Comparison of ENCODE assay signal across 22 mouse cellular contexts in the genomic region with DNA sequence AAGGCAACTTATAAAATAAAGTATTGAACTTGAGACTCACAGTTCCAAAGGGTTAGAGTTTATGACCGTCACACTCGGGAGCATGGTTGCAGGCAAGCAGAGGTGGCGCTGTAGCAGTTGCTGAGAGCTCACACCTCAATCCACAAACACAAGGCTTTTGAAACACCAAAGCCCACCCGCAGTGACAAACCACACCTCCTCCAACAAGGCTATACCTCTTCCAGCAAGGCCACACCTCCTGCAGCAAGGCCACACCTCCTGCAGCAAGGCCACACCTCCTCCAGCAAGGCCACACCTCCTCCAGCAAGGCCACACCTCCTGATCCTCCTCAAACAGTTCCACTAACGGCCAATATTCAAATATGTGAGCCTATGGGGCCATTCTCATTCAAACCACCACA. TPM values are rescaled to one million over a fixed set of nuclear protein-coding genes. Genes with fewer than 3 reads are reported as not detected.
DNase-seq lines count a peak whose midpoint lies in the region; ATAC-seq and TF ChIP-seq lines count a peak whose summit lies in the region.
"Had no signal": no experiment of that assay in that cellular context is flagged by ENCODE, and none has a peak within 500 bp of the region (broad histone marks: within the 10 kb centered on the region; RNA-seq: fewer than 3 reads in every experiment).

No protein-coding gene starts in this region.

- peaks cover 0 to 3% of the 10 kb centered on the region in 2 experiments; a peak in 2 of 4 replicates for H3K4me1 ChIP-seq in MEL (ENCODE audit: control insufficient read depth in 1 of 2, insufficient read depth in 2 of 2, low read length in 2 of 2)
- peaks cover 9% of the 10 kb centered on the region for H3K4me1 ChIP-seq in kidney, embryonic 15.5 days

- no peaks in the 10 kb centered on the region for H3K9me3 ChIP-seq in MEL (replicated peaks; ENCODE audit: insufficient read depth, low read length)
- H3K9me3 ChIP-seq in kidney, embryonic 15.5 days (replicated peaks), result 0 out of 2 replicates have a peak, but pooled peaks cover 3% of the 10 kb centered on the region
- H3K9me3 ChIP-seq: embryonic facial prominence, embryonic 10.5 days; embryonic facial prominence, embryonic 12.5 days; forebrain, embryonic 13.5 days; forebrain, embryonic 15.5 days had no signal

- no peak for TF ChIP-seq EP300 in MEL (IDR thresholded peaks at IDR 0.05; ENCODE audit: low read depth in 1 of 2, low read length in 2 of 2)

- WGBS in kidney, embryonic 15.5 days, result 92% methylated on average over 5 of the region's 5 CpGs

- H3K27ac ChIP-seq in MEL (ENCODE audit: control insufficient read depth, low read depth, low read length), result no peak overlapping the region
- H3K27ac ChIP-seq in kidney, embryonic 15.5 days, result no peak overlapping the region
- H3K27ac ChIP-seq: embryonic facial prominence, embryonic 10.5 days; embryonic facial prominence, embryonic 12.5 days; forebrain, embryonic 13.5 days; forebrain, embryonic 15.5 days had no signal

- H3K36me3 ChIP-seq in MEL (ENCODE audit: control insufficient read depth in 1 of 2, insufficient read depth in 2 of 2, low read length in 2 of 2), result peaks cover 0 to 2% of the 10 kb centered on the region in 2 experiments; a peak in 1 of 4 replicates
- no peaks in the 10 kb centered on the region for H3K36me3 ChIP-seq in kidney, embryonic 15.5 days
- H3K36me3 ChIP-seq: embryonic facial prominence, embryonic 10.5 days; embryonic facial prominence, embryonic 12.5 days; forebrain, embryonic 15.5 days had no signal

- TF ChIP-seq RAD21 in MEL (IDR thresholded peaks at IDR 0.05; ENCODE audit: low read depth, low read length), result no peak

- H3K4me2 ChIP-seq in kidney, embryonic 15.5 days, result no peak overlapping the region
- H3K4me2 ChIP-seq: embryonic facial prominence, embryonic 12.5 days; forebrain, embryonic 13.5 days; forebrain, embryonic 15.5 days had no signal

- no peak for TF ChIP-seq CTCF in MEL (IDR thresholded peaks at IDR 0.05 in 2 of 3, conservative IDR thresholded peaks at IDR 0.05 in 1 of 3; ENCODE audit: control insufficient read depth in 1 of 3, insufficient read depth in 1 of 3, low read depth in 2 of 3, low read length in 3 of 3, poor library complexity in 1 of 3, severe bottlenecking in 1 of 3)

- no peak overlapping the region for H3K9ac ChIP-seq in MEL (ENCODE audit: control insufficient read depth, low read depth, low read length, poor library complexity, severe bottlenecking)
- no peak overlapping the region for H3K9ac ChIP-seq in kidney, embryonic 15.5 days
- H3K9ac ChIP-seq: embryonic facial prominence, embryonic 12.5 days; forebrain, embryonic 13.5 days; forebrain, embryonic 15.5 days; forebrain, postnatal 0 days had no signal

- no peak for ATAC-seq in kidney, embryonic 15.5 days (replicated peaks; ENCODE audit: low FRiP score)
- ATAC-seq: activated CD4-positive, CD25-positive, alpha-beta regulatory T cell, adult 4 months; forebrain, embryonic 13.5 days; forebrain, embryonic 15.5 days; forebrain, postnatal 0 days; Patski had no signal

- TF ChIP-seq POLR2A in MEL (IDR thresholded peaks at IDR 0.05; ENCODE audit: control insufficient read depth in 1 of 2, insufficient read depth in 1 of 2, low read depth in 1 of 2, low read length in 2 of 2, poor library complexity in 1 of 2), result no peak

- H3K4me3 ChIP-seq in MEL (ENCODE audit: control insufficient read depth in 1 of 2, insufficient read depth in 1 of 2, low read depth in 2 of 2, low read length in 2 of 2), result no peak overlapping the region
- H3K4me3 ChIP-seq in kidney, embryonic 15.5 days (replicated peaks), result no peak overlapping the region
- H3K4me3 ChIP-seq: embryonic facial prominence, embryonic 10.5 days; embryonic facial prominence, embryonic 12.5 days; forebrain, embryonic 13.5 days; forebrain, embryonic 15.5 days had no signal

- no peaks in the 10 kb centered on the region for H3K27me3 ChIP-seq in MEL (ENCODE audit: control insufficient read depth in 1 of 2, insufficient read depth in 2 of 2, low read length in 2 of 2)
- peaks cover 5% of the 10 kb centered on the region; the same call in 1 of the 2 replicates for H3K27me3 ChIP-seq in kidney, embryonic 15.5 days
- H3K27me3 ChIP-seq: CH12.LX; forebrain, embryonic 13.5 days; forebrain, embryonic 15.5 days; Patski had no signal

- no peaks in the 10 kb centered on the region for H3K79me2 ChIP-seq in MEL (ENCODE audit: control insufficient read depth, insufficient read depth, low read length, poor library complexity)

- peak; percentile 9 to 10 for DNase-seq in B cell, adult 2 months
- peak; percentile 13 for DNase-seq in MEL (ENCODE audit: low read depth, low spot score)
- DNase-seq in ZHBTc4 (ENCODE audit: low read depth, low spot score), result peak; percentile 49
- no peak for DNase-seq in urinary bladder, postnatal 36 days (ENCODE audit: low spot score in 2 of 2)
- DNase-seq: adrenal gland, adult 8-10 months; adrenal gland, postnatal 14 days; adrenal gland, postnatal 36 days; cerebellum, adult 11-12 months; cerebellum, adult 2 months; cerebellum, adult 9-10 months; cerebellum, postnatal 10 days; cerebellum, postnatal 25 days; forebrain, postnatal 0 days had no signal

TF ChIP-seq in MEL, 35 proteins besides CTCF, POLR2A, EP300 and RAD21:
- TF ChIP-seq HCFC1 (IDR thresholded peaks at IDR 0.05; ENCODE audit: low read depth, low read length) (no peak), SMC3 (IDR thresholded peaks at IDR 0.05; ENCODE audit: low read depth, low read length) (no peak), NRF1 (IDR thresholded peaks at IDR 0.05; ENCODE audit: insufficient read depth, low read depth, low read length, poor library complexity, severe bottlenecking) (no peak), MAFK (IDR thresholded peaks at IDR 0.05; ENCODE audit: borderline replicate concordance, low read depth, low read length) (no peak), TCF12 (IDR thresholded peaks at IDR 0.05; ENCODE audit: low read depth, low read length) (no peak)

RNA-seq across cellular contexts. Expression of gene Htr6, which starts 30.8 kb away (rescaled TPM):
- total RNA-seq in MEL (2012; rRNA removed), result 0.08 TPM in 1 of 2 replicates, not detected in the other
- polyA plus RNA-seq in MEL (2012; ENCODE audit: insufficient read depth in 1 of 2, insufficient read length in 2 of 2, low read depth in 1 of 2, low replicate concordance in 2 of 2, missing spikeins in 1 of 2), result not detected
- polyA plus RNA-seq in kidney, embryonic 15.5 days (2015; fragmentation: Nextera tagmentation; extraction: Ambion mirVana), result not detected in 2 replicates
- total RNA-seq: adrenal gland, postnatal 14 days; CH12.LX had no signal
- polyA plus RNA-seq: activated CD4-positive, CD25-positive, alpha-beta regulatory T cell, adult 4 months; embryonic facial prominence, embryonic 14.5 days had no signal

RNA-seq across cellular contexts. Expression of gene Nbl1, which starts 48.2 kb away (rescaled TPM):
- not detected in 2 replicates for total RNA-seq in MEL (2012; rRNA removed)
- polyA plus RNA-seq in MEL (2012; ENCODE audit: insufficient read depth in 1 of 2, insufficient read length in 2 of 2, low read depth in 1 of 2, low replicate concordance in 2 of 2, missing spikeins in 1 of 2), result under 1 TPM in 1 of 2 experiments, not detected in 1; 0.14 TPM
- 28.4 and 35.7 TPM in 2 replicates for polyA plus RNA-seq in kidney, embryonic 15.5 days (2015; fragmentation: Nextera tagmentation; extraction: Ambion mirVana)

Comparison
In these comparisons a context has a peak if more than half of its experiments do, and no peak if none do; other contexts are left out.
1. DNase-seq: peak in B cell, adult 2 months (2 of 2), MEL (single experiment) and ZHBTc4 (single experiment); none in urinary bladder, postnatal 36 days (0 of 2).
2. RNA of gene Nbl1, which starts 48.2 kb away (polyA plus RNA-seq): 28.4 to 35.7 TPM in kidney, embryonic 15.5 days; 0.14 TPM in MEL; every median in the first group is over 10 times any median in the second.